Mouse (Mus musculus) kidney, adult 2 months (tissue): ENCODE data around the gene Gm17490. TPM values are rescaled to one million over a fixed set of nuclear protein-coding genes. Genes with fewer than 3 reads are reported as not detected.
"Not testable (repeated sequence)": the region's sequence is repeated elsewhere in the genome, so short reads cannot be mapped to it uniquely, and the experiment has no call there.

Experiments used
- DNase-seq: peaks from one replicate; pipeline ENCODE4 v3.0.0; 2021
- H3K27ac ChIP-seq: fragments of 200-500 bp; 2 replicates; pipeline ENCODE4 v1.5.1; 2012; ENCODE audit warnings: low read depth, low read length, control low read depth, inconsistent platforms; ENCODE audit not compliant: insufficient read depth
- H3K27me3 ChIP-seq: fragments of 200-500 bp; replicated peaks from 2 replicates; pipeline ENCODE4 v1.6.1; 2012; ENCODE audit warnings: mild to moderate bottlenecking, moderate library complexity, low read length, inconsistent platforms; ENCODE audit not compliant: control insufficient read depth, insufficient read depth
- H3K36me3 ChIP-seq: fragments of 200-500 bp; 2 replicates; pipeline ENCODE4 v1.6.1; 2012; ENCODE audit warnings: mild to moderate bottlenecking, moderate library complexity, low read length, inconsistent platforms; ENCODE audit not compliant: control insufficient read depth, insufficient read depth
- H3K4me1 ChIP-seq: fragments of 200-500 bp; 2 replicates; pipeline ENCODE4 v1.6.1; 2011; ENCODE audit warnings: low read length; ENCODE audit not compliant: control insufficient read depth, insufficient read depth
- H3K4me3 ChIP-seq: fragments of 200-500 bp; 2 replicates; pipeline ENCODE4 v1.5.1; 2011; ENCODE audit warnings: mild to moderate bottlenecking, low read depth, low read length, control low read depth; ENCODE audit not compliant: insufficient read depth
- CTCF ChIP-seq: fragments of 200-500 bp; conservative IDR thresholded peaks from 2 replicates; pipeline ENCODE4 v1.5.1; 2011; ENCODE audit warnings: low read depth, mild to moderate bottlenecking, control low read depth, low read length, moderate library complexity, mixed read lengths; ENCODE audit not compliant: insufficient read depth, insufficient read length
- POLR2A ChIP-seq: fragments of 200-500 bp; IDR thresholded peaks from one replicate; pipeline ENCODE4 v1.6.1; 2011; ENCODE audit warnings: low read depth, low read length, control low read depth
- WGBS: fragments of 180-500 bp; shearing (Covaris S2); methylation state at CpG from one replicate; pipeline ENCODE4 v1.1.7; 2018; 5-methylcytosine and 5-hydroxymethylcytosine counted together
- polyA plus RNA-seq: library from polyadenylated mRNA; depleted of rRNA; stranded (reverse); fragments of >200 nt; gene quantifications from 2 replicates; pipeline ENCODE4 v1.2.3, GENCODE M21; 2012

The Gm17490 gene
- polyA plus RNA-seq, 1 experiment, result not detected

DNA sequence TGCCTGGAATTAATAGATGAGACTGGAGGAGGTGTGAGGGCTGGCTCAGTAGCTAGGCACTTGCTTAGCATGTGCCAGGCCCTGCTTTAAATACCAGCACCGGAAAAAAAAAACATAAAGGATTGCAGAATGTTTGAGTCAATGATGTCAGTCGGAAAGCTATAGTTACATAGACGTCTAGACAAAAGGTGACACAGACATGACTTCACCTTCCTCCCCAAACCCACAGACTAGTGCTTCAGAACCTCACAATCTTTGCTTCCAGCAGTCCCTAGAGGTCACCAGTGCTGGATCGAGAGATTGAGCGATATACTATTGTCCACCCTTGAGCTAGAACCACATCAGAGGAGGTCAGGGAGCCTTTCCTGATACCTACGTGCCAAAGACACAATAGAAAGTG lies 9.0 kb upstream of the Gm17490 start:
- 87% methylated on average over 6 of the region's 6 CpGs for WGBS

DNA sequence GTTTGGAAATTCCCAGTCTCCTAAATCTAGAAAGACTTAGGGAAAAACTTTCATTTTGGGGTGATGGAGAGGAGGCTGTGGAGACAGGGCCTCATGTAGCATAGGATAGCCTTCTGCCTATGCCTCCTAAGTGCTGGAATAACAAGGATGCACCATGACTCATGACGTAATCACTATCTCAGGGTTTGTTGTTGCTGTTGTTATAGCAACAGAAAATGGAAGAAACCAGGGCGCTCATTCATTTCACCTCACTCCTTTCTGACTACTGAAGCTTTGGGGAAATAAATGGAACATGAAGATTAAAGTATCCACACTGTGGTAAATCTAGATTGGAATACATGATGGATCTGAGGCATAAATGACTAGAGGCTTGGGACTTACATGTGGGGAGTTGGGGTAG lies 2.3 kb downstream of the Gm17490 start:
- Histone ChIP-seq H3K4me3 (no peak overlapping the region), H3K27me3 (no peaks in the 10 kb centered on the region), H3K4me1 (no peaks in the 10 kb centered on the region), H3K36me3 (no peaks in the 10 kb centered on the region), H3K27ac (no peak overlapping the region)
- DNase-seq, result no peak
- TF ChIP-seq POLR2A (no peak), CTCF (no peak)
- 89% methylated on average over 2 of the region's 2 CpGs for WGBS

More for the DNA sequence above, 9.0 kb upstream of the Gm17490 start:
- Histone ChIP-seq H3K4me3 (no peak overlapping the region), H3K36me3 (no peaks in the 10 kb centered on the region), H3K4me1 (no peaks in the 10 kb centered on the region), H3K27me3 (no peaks in the 10 kb centered on the region), H3K27ac (no peak overlapping the region)
- no peak for DNase-seq
- TF ChIP-seq CTCF (no peak), POLR2A (no peak)

DNA sequence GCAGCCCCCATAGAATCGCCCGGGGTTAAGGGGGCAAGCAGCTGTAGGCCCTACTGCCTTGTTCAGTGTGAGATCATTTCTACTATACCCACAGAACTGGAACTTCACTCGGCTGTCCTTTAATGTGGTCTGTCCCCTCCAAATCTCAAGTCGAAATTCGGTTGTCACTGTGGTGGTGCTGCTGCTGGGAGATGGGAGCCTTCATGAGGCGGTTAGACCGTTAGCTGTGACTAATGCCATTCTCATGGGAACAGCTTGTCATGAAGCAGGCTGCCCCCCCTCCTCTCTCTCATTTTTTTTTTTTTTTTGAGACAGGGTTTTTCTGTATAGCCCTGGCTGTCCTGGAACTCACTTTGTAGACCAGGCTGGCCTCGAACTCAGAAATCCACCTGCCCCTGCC lies 2.9 kb downstream of the Gm17490 start:
- no peak for DNase-seq
- Histone ChIP-seq H3K4me3 (no peak overlapping the region), H3K4me1 (no peaks in the 10 kb centered on the region), H3K27me3 (no peaks in the 10 kb centered on the region), H3K36me3 (no peaks in the 10 kb centered on the region), H3K27ac (no peak overlapping the region)
- WGBS, result 88% methylated on average over 8 of the region's 8 CpGs
- TF ChIP-seq POLR2A (no peak), CTCF (no peak)

DNA sequence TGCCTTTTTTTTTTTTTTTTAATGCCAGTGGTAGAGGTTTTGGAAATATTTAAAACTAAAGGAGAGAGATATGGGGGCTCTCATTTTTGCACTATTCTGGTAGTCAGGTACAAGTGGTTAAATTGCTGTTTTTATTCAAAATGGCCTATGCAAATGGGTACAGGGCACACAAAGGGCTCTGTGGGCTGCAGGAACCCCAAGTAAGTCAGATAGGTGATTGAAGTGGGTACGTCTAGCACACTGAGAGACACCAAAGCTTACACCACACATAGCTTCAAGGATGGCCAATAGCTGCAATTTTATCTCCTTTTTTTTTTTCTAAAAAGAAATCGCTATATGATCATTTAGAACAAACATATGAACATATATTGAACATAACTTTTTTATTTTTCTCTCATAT lies 6.5 kb downstream of the Gm17490 start:
- no peak overlapping the region for H3K4me3 ChIP-seq
- no peaks in the 10 kb centered on the region for H3K36me3 ChIP-seq
- DNase-seq, result no peak
- H3K27ac ChIP-seq, result no peak overlapping the region
- no peaks in the 10 kb centered on the region for H3K27me3 ChIP-seq
- H3K4me1 ChIP-seq, result no peaks in the 10 kb centered on the region
- 89% methylated on average over 2 of the region's 2 CpGs for WGBS
- TF ChIP-seq CTCF (no peak), POLR2A (no peak)

DNA sequence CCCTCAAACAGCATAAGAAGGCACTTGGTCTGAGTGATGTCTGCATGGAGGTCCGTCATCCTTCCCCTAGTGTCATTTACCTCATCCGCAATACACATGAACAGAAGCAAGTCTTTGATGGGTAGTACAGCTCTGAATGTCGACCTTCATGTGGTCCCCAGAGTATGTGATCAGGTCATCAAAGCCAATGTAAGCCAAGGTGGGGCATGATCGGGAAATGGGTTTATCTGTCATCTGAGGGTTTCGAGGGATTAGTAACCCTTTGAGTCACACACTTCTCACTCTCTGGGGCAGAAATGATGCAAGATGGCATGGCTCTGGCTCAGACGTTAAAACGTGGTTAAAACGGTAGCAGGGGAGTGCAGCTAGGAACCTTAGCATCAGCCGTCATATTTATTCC lies 9.2 kb downstream of the Gm17490 start:
- no peaks in the 10 kb centered on the region for H3K4me1 ChIP-seq
- no peaks in the 10 kb centered on the region for H3K27me3 ChIP-seq
- no peak overlapping the region for H3K27ac ChIP-seq
- DNase-seq, result no peak
- H3K36me3 ChIP-seq, result no peaks in the 10 kb centered on the region
- no peak for TF ChIP-seq POLR2A
- no peak for TF ChIP-seq CTCF
- WGBS, result 89% methylated on average over 9 of the region's 9 CpGs
- H3K4me3 ChIP-seq, result no peak overlapping the region

DNA sequence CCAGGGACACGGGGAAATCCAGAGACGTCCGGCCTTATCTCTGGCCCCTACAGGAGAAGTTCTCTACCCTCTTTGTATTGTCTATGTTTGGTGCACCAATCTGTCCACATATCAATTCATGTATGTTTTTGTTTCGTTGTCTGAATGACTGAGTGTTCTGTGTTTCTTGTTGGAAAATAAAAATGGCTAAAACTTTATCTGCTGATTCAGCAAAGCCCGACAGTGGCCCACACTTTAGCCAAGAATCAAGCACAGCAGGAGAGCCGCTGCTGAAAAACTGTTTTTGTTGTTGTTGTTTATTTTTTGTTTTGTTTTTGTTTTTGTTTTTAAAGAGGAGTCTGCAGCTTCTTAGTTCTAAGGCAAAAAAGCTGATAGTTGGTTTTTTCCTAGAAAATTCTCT lies 13.1 kb downstream of the Gm17490 start:
- not testable (repeated sequence) for H3K27ac ChIP-seq, H3K27me3 ChIP-seq, DNase-seq, H3K36me3 ChIP-seq, H3K4me3 ChIP-seq, H3K4me1 ChIP-seq
- 88% methylated on average over 6 of the region's 6 CpGs for WGBS

DNA sequence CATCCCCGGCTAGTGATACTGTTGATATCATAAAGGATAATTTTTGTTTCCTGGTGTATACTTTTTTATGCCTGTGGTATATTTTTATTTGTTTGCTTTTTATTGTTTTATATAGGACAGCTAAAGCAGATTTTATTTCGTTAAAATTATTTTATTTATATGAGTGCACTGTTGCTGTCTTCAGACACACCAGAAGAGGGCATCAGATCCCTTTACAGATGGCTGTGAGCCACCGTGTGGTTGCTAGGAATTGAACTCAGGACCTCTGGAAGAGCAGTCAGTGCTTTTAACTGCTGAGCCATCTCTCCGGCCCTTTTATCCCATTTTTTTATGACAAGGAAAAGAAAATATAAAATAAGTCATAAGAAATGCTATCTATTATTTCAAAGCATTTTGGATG lies 19.3 kb downstream of the Gm17490 start:
- 69% methylated on average over 4 of the region's 4 CpGs for WGBS
- H3K27ac ChIP-seq, H3K36me3 ChIP-seq, H3K4me3 ChIP-seq, H3K27me3 ChIP-seq, H3K4me1 ChIP-seq, DNase-seq: not testable (repeated sequence)

DNA sequence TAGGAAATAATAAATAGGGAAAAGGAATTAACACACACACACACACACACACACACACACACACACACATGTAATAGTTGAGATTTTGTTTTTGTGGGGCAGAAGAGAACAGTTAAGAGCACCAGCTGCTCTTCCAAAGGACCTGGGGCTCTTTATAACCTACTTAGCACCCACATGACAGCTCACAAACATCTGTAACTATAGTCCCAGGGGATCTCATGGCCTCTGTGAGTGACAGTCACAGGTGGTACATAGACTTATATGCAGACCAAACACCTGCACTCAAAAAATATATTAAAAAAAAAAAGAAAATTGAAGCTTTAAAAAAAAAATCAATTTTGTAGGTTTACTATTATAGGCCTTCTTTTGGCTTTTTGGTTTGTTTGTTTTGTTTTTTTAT lies 21.2 kb downstream of the Gm17490 start:
- H3K27ac ChIP-seq, result no peak overlapping the region
- no peaks in the 10 kb centered on the region; the same call in 1 of the 2 replicates for H3K4me1 ChIP-seq
- TF ChIP-seq POLR2A (no peak), CTCF (no peak)
- H3K36me3 ChIP-seq, result no peaks in the 10 kb centered on the region
- DNase-seq, result no peak
- H3K4me3 ChIP-seq, result no peak overlapping the region
- H3K27me3 ChIP-seq, result no peaks in the 10 kb centered on the region
